Mouse (Mus musculus) stomach, postnatal 0 days (tissue): Measurements from ENCODE around the gene B630019K06Rik.

Experiments
- CTCF ChIP-seq: IDR thresholded peaks from 2 replicates; pipeline ENCODE4 v1.5.1; 2016; ENCODE audit warnings: antibody characterized with exemption, low read depth, mild to moderate bottlenecking, moderate library complexity
- EP300 ChIP-seq: optimal IDR thresholded peaks from 2 replicates; pipeline ENCODE3; 2016; ENCODE audit warnings: antibody characterized with exemption

- TF ChIP-seq EP300 (no peak), CTCF (no peak)
Observed at GRCm38 (mm10) chrX:8921080-8921479, 28.9 kb downstream of the B630019K06Rik start.
